Mouse (Mus musculus) Muller cell, postnatal 12 days (primary cell): Measurements from ENCODE around the gene Magi2.
A peak's percentile ranks its signal among the peaks of the same experiment; 100 is the strongest.

ENCODE experiments used
- DNase-seq: peaks from one replicate; pipeline ENCODE4 v3.0.0-alpha.2; 2015; ENCODE audit errors: inconsistent ontology term

Gene Magi2

GRCm38 (mm10) chr5:20074101-20074500 is 847.3 kb downstream of the Magi2 start:
- no peak for DNase-seq

- no peak for DNase-seq
Measured at GRCm38 (mm10) chr5:20074867-20075266, 848.0 kb downstream of the Magi2 start.

- DNase-seq: no peak
Measured at GRCm38 (mm10) chr5:20078931-20079330, 852.1 kb downstream of the Magi2 start.

- peak; percentile 72 for DNase-seq
Measured at GRCm38 (mm10) chr5:20080605-20081309, 853.9 kb downstream of the Magi2 start.

GRCm38 (mm10) chr5:20082368-20082767 is 855.5 kb downstream of the Magi2 start:
- no peak for DNase-seq

- DNase-seq: no peak
Measured at GRCm38 (mm10) chr5:20087083-20087482, 860.2 kb downstream of the Magi2 start.

GRCm38 (mm10) chr5:20103869-20104268 is 877.0 kb downstream of the Magi2 start:
- DNase-seq: no peak

GRCm38 (mm10) chr5:20104496-20104895 is 877.7 kb downstream of the Magi2 start:
- DNase-seq: no peak

GRCm38 (mm10) chr5:20109496-20109895 is 882.7 kb downstream of the Magi2 start:
- no peak for DNase-seq

GRCm38 (mm10) chr5:20117156-20117555 is 890.3 kb downstream of the Magi2 start:
- DNase-seq: no peak

- peak; percentile 13 for DNase-seq
Measured at GRCm38 (mm10) chr5:20140235-20140634, 913.4 kb downstream of the Magi2 start.

GRCm38 (mm10) chr5:20140662-20141444 is 914.0 kb downstream of the Magi2 start:
- DNase-seq: peak; percentile 14

- DNase-seq: no peak
Measured at GRCm38 (mm10) chr5:20153359-20154125, 926.7 kb downstream of the Magi2 start.

GRCm38 (mm10) chr5:20196765-20197164 is 969.9 kb downstream of the Magi2 start:
- DNase-seq: peak; percentile 20

- DNase-seq: peak; percentile 6
Measured at GRCm38 (mm10) chr5:20197395-20197794, 970.6 kb downstream of the Magi2 start.

GRCm38 (mm10) chr5:20201348-20201747 is 974.5 kb downstream of the Magi2 start:
- DNase-seq: no peak

GRCm38 (mm10) chr5:20208110-20208509 is 981.3 kb downstream of the Magi2 start:
- no peak for DNase-seq

- no peak for DNase-seq
Measured at GRCm38 (mm10) chr5:20213299-20213698, 986.5 kb downstream of the Magi2 start.

- DNase-seq: no peak
Measured at GRCm38 (mm10) chr5:20226471-20227210, 999.8 kb downstream of the Magi2 start.

GRCm38 (mm10) chr5:20227912-20228762 is 1001.3 kb downstream of the Magi2 start:
- peak; percentile 35 for DNase-seq

GRCm38 (mm10) chr5:20231908-20232307 is 1005.1 kb downstream of the Magi2 start:
- no peak for DNase-seq
